Mouse (Mus musculus) retina, postnatal 7 days (tissue): ENCODE results near the gene Ankrd9.

ENCODE experiments used
- DNase-seq: peaks from one replicate; pipeline ENCODE4 v3.0.0-alpha.2; 2012; ENCODE audit warnings: low read depth, low spot score

Gene Ankrd9

DNA sequence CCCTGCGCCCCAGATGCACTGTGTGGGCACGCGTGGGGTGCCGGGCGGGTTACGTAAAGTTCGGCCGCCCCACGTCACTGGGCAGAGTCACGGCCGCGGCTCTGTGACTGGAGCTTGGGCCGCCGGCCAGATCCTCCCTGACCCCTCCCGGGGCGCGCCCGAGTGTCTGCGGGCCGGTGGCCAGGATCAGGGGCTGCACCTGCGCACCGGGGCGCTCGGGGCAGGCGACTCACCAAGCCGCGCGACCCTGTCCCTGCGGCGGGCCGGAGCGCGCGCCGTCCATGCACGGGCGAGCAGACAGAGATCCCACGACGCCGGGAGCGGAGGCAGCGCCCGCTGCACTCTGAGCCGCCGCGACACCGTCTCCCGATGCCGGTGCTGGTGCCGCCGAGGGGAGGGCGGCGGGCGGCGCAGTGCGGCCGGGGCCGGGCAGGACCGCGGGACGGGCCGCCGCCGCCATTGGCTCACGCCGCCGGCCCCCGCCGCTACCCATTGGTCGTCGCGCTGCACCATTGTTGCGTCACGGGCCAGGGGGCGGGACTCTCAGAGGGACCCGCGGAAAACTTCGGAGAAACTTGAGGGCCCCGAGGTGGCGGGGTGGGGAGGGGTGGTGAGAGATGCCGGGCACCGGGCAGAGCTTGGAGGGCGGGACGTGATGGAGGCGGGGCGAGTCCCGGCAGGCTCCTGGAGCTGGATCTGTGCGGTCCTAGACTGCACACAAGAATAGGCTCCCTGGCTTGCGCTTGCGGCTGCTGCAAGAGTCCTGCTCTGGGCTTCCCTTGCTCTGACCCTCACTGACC, at the start of gene Ankrd9:
Gene Ankrd9, minus strand, starts transcription at position 434 of the 800 bp plus-strand sequence.
- peak; percentile 73 for DNase-seq

- no peak for DNase-seq
Measured at GRCm38 (mm10) chr12:111021577-111021976, 42.7 kb upstream of the Ankrd9 start.

GRCm38 (mm10) chr12:111021138-111021537, 42.3 kb upstream of the Ankrd9 start:
- no peak for DNase-seq

DNA sequence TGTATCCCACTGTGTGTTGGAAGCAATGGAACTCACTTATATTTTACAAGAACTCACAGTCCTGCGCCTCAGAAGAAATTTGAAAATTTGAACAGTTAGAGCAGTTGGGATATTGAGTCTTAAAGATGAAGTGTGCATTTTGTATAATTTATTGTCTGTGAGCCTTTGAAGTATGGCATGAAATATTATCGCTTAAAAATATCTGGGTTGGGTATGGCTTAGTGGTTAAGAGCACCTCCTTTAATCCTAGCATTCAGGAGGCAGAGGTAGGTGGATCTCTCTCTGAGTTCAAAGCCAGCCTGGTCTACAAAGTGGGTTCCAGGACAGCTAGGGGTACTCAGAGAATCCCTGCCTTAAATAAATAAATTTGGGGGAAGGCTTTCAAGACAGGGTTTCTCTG, 40.2 kb upstream of the Ankrd9 start:
- DNase-seq, result no peak

DNA sequence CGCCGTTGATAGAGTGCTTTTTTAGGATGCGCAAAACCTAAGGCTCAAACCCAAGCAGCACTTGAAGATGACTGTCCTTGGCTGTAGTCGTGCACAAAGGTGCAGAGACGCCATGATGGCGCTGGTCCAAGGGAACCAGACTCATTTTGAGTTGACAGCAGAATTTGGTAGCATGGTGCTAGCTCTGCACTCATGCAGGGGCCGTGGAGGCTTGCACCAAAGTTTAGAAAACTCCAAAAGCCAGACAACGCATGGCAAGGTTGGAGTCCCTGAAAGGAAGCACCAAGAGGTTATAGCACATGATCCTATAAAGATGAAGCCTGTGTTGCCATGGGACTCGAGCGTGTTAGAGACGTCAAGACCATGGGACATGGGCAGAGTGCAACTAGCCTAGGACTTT, 39.2 kb upstream of the Ankrd9 start:
- no peak for DNase-seq

DNA sequence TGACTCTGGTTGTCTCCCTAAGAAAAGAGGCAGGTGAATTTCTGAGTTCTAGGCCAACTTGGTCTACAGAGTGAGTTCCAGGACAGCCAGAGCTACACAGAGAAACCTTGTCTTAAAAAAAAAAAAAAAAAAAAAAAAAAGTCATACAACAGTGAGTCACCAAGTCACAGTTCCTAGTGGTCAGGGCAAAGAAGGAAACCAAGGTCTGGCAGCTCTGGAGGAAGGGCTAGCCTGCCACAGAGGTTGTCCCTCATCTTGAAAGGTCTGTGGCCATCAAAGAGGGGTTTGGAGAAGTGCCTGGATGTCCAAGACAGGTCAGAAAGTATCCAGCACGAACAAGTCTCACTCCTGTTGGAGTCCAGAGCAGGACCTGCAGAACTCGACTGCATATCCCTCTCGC, 38.0 kb upstream of the Ankrd9 start:
- DNase-seq, result no peak

DNA sequence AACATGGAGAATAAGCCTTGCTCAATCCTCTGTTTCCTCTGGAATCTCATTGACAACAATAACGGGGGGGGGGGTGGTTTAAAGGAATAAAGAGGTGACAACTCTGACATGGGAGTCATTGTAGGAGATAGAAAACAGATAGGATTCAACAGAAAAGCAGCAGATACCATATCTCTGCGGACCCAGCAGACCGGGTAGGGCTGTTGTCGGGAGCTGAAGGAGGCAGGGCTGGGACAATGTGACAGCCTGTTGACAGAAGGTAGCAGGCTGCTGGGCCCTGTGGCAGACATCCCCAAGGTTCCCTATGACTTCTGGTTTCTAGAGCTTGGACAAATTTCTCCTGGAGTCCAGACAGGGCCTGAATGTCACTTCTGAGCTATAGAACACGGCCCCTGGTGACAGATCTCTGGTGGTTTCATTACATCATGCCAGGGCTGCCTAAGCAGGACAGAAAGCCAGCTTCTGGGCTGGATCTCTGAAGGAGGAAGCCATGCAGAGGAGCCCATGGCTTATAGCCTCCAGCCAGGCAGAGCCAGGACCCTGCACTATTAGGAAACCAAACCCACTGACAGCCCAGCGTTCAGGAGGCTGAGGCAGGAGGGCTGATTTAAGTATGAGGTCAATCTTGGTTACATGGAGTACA, 30.9 kb upstream of the Ankrd9 start:
- no peak for DNase-seq

- DNase-seq, result no peak
Measured at GRCm38 (mm10) chr12:111008500-111009490, 30.0 kb upstream of the Ankrd9 start.

DNA sequence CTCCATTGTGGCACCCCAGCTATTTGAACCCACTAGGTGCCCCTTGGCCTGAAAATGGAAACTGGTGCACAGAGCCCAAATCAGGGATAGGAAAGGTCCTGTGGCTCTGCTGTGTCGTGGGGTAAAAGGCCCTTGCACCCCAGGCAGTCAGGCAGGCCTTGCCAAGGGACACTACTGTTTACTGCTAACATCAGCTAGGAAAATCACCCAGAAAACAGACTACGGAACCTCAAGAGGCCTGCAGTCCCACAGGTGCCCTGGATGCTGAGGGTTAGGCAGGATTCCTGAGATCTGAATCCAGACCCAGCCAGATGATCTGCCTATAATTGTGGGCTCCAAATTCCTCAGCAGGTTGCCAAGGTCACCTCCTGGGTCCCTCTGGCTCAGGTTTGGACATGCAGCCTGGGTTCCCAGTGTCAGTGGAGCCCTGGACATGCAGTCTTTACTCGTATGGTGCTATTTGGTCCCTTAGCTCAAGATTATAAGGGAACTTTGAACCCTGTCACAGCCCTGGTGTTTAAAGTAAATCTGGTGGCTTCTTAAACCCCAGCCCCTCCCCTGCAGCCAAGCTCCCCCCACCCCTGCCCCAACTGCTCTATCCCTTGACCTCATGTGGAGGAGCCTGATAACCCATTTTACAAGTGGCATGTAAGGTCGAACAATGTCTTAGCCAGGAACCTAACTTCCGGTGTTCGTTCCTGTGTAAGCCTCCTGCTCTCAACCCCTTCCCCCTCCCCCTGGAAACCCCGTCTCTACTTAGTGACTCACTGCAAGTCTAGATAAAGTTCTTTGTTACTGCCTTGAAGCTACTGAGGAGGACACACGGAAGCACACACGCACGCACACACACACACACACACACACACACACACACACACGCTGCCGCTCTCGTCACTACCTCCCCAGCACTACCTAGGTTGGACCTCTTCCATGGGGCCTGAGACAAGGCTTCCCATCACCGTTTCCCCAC, 28.6 kb upstream of the Ankrd9 start:
- DNase-seq, result no peak

GRCm38 (mm10) chr12:111006339-111006738, 27.5 kb upstream of the Ankrd9 start:
- no peak for DNase-seq

DNA sequence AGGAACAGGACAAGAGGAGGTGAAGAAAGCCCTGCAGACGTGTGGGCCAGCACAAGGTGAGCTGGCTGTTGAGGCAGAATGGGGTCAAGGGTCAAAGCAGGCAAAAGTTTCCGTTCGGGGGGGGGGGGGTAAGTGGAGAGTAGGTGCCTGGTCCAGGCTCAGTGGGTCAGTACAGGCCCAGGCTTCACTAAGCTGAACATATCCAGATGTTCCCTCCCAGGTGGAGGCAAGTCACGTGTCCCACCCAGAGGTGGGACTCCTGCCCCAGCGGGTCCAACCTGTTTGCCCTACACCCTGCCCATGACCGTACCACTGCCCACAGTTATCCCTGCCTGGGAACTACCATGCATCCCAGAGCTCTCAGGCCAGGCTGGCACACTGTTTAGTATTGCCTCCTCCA, 27.0 kb upstream of the Ankrd9 start:
- no peak for DNase-seq

- DNase-seq, result no peak
Measured at GRCm38 (mm10) chr12:111004142-111004541, 25.3 kb upstream of the Ankrd9 start.

DNA sequence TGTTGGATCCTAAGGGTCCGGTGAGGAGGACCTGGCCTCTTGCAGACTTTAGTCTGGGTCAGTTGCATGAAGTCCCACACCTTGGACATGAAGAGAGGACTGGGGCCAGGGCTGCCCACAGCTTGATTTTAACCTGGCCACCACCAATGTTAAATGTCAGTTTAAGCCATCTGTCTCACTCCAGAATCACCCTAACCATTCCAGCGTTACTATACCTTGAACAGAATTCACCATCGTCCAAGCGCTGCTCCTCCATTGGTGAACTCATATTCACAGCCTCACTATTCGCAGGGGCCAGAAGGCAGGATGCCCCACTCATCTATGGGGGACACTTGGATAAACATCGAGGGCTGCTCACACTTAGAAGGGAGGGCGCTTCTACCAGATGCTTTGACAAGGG, 22.1 kb upstream of the Ankrd9 start:
- no peak for DNase-seq

- DNase-seq, result no peak
Measured at GRCm38 (mm10) chr12:110999820-111000219, 21.0 kb upstream of the Ankrd9 start.

DNA sequence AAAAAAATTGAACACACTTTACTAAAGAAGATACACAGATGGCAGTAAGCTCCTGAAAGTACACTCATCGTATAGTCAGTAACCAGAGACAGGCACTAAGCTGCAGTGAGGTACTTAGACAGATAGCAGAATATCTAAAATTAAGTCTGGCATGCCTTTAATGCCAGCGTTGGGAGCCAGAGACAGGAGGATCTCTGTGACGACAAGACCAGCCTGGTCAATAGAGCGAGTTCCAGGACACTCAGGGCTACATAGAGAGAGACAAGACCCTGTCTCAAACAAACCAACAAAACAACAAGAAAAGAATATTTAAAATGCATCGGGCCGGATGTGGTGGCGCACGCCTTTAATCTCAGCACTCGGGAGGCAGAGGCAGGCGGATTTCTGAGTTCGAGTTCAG, 19.3 kb upstream of the Ankrd9 start:
- DNase-seq, result no peak

DNA sequence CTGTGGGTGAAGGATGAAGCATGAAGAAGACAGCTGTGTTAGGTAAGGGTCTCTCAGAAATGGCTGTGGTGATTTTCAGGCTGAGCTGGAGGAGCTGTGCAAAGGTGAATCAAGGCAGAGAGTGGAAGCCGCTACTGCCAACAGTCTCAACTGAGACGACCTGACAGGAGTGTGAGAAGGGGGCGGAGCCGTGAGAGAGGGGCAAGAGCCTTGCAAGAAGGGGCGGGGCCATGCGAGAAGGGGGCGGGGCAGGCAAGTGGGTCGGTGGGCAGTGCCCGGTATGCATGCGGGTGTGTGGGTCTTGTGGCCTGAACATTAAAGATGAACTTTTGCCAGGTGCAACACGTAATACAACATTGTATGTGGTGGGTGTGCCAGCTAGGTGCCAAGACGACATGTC, 15.8 kb upstream of the Ankrd9 start:
- no peak for DNase-seq

DNA sequence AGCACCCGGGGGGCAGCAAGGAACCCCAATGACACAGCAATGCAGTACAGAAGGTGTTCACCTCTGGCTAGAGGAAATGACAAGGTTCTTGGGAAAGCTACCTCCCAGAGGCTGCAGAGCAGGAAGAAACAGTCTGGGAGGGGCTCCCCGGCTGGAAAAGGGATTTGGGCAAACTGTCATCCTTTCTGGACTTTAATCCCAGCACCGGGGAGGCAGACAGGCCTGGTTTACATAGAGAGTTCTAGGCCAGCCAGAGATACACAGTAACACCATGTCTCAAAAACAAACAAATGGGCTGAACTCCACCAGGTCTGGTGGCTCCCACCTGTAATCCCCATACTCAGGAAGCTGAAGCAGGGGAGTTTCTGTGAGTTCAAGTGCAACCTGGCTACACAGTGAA, 14.4 kb upstream of the Ankrd9 start:
- DNase-seq, result no peak

GRCm38 (mm10) chr12:110992771-110993170, 13.9 kb upstream of the Ankrd9 start:
- DNase-seq, result no peak

DNA sequence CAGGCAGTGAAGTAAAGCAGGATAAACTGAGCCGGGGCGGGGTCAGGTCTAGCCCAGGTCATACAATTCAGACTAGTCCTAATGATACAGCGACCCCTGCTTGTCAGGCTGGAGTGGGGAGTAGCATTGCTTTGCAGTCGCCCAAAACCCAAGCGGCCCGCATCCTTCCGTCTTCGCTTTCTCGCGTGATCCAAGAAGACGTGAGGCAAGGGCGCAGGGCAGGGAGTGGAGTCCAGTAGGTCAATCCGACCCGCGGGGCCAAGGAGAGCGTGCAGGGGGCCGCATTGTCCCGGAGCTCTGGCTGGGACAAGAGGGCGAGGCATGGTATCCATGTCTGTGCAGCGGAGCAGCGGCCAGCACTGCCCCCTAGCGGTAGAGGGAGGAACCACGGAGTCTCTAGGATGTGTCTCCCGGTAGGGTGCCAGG, 13.3 kb upstream of the Ankrd9 start:
- DNase-seq, result peak; percentile 73

GRCm38 (mm10) chr12:110991361-110992127, 12.7 kb upstream of the Ankrd9 start:
- peak; percentile 67 for DNase-seq
